Mouse (Mus musculus): ENCODE results near the gene Snd1. TPM values are rescaled to one million over a fixed set of nuclear protein-coding genes. Genes with fewer than 3 reads are reported as not detected.

The Snd1 gene
- total RNA-seq, 2 experiments from 2014 or later: 45.0 to 49.8 TPM

- DNase-seq (ENCODE audit: low spot score): no peak
Measured at GRCm38 (mm10) chr6:28697214-28697613, 222.3 kb downstream of the Snd1 start.

GRCm38 (mm10) chr6:28704612-28705011, 229.7 kb downstream of the Snd1 start:
- DNase-seq (ENCODE audit: low spot score): no peak

GRCm38 (mm10) chr6:28705384-28706107, 230.6 kb downstream of the Snd1 start:
- peak; percentile 25 for DNase-seq (ENCODE audit: low spot score)

GRCm38 (mm10) chr6:28706108-28706975, 231.4 kb downstream of the Snd1 start:
- no peak for DNase-seq (ENCODE audit: low spot score)

- no peak for DNase-seq (ENCODE audit: low spot score)
Measured at GRCm38 (mm10) chr6:28706976-28707592, 232.1 kb downstream of the Snd1 start.

- no peak for DNase-seq (ENCODE audit: low spot score)
Measured at GRCm38 (mm10) chr6:28710035-28710434, 235.1 kb downstream of the Snd1 start.

GRCm38 (mm10) chr6:28717203-28717844, 242.4 kb downstream of the Snd1 start:
- no peak for DNase-seq (ENCODE audit: low spot score)

GRCm38 (mm10) chr6:28717845-28718237, 242.9 kb downstream of the Snd1 start:
- peak; percentile 10 for DNase-seq (ENCODE audit: low spot score)

- no peak for DNase-seq (ENCODE audit: low spot score)
Measured at GRCm38 (mm10) chr6:28720391-28721171, 245.6 kb downstream of the Snd1 start.

- no peak for DNase-seq (ENCODE audit: low spot score)
Measured at GRCm38 (mm10) chr6:28723059-28723458, 248.1 kb downstream of the Snd1 start.

- DNase-seq (ENCODE audit: low spot score): no peak
Measured at GRCm38 (mm10) chr6:28724776-28725175, 249.8 kb downstream of the Snd1 start.

- DNase-seq (ENCODE audit: low spot score): no peak
Measured at GRCm38 (mm10) chr6:28729236-28729635, 254.3 kb downstream of the Snd1 start.

- no peak for DNase-seq (ENCODE audit: low spot score)
Measured at GRCm38 (mm10) chr6:28729649-28730048, 254.7 kb downstream of the Snd1 start.

GRCm38 (mm10) chr6:28731246-28731645, 256.3 kb downstream of the Snd1 start:
- DNase-seq (ENCODE audit: low spot score): no peak

GRCm38 (mm10) chr6:28733884-28734647, 259.1 kb downstream of the Snd1 start:
- no peak for DNase-seq (ENCODE audit: low spot score)

- no peak for DNase-seq (ENCODE audit: low spot score)
Measured at GRCm38 (mm10) chr6:28735116-28735515, 260.2 kb downstream of the Snd1 start.

- DNase-seq (ENCODE audit: low spot score): no peak
Measured at GRCm38 (mm10) chr6:28736665-28737064, 261.7 kb downstream of the Snd1 start.

GRCm38 (mm10) chr6:28737601-28738000, 262.7 kb downstream of the Snd1 start:
- no peak for DNase-seq (ENCODE audit: low spot score)

GRCm38 (mm10) chr6:28743586-28743985, 268.6 kb downstream of the Snd1 start:
- no peak for DNase-seq (ENCODE audit: low spot score)

- no peak for DNase-seq (ENCODE audit: low spot score)
Measured at GRCm38 (mm10) chr6:28745864-28746263, 270.9 kb downstream of the Snd1 start.
